Mouse (Mus musculus): Measurements from ENCODE around the gene Tbxas1.

The Tbxas1 gene

DNA sequence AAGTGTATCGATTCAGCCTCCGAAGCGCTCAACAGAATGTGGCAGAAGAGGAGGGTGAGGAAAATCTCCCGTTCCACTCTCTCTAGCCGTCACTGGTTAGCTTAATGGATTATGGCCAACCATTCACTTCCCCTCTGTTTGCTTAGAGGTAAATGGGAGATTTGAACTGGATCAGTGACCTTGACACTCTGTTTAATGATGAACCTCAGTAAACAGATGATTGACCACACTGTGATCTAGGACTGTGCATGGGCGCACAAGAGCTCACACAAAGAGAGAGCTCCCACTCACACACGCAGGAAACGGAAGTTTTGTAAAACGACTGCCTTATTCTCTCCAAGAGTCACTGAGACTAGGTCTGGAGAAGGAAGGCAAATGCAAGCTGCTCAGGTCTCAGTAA, 84.3 kb downstream of the Tbxas1 start:
- no peak for DNase-seq (ENCODE audit: low read depth, low spot score)

DNA sequence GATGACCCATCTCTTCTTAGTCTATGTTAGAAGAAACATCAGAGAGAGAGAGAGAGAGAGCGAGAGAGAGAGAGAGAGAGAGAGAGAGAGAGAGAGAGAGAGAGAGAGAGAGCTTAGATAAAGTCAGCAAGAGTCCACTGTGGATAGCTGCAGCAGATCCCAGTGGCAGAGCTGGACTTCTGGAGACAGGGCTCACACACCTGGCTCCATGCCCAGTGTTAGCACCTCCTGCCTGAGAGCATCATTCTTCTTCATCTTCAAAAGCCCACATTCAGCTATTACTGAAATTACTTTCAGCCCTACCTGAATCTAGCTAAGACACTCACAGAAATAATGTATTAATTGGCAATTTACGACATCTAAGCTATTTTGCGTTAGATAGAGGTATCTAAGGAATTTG, 85.2 kb downstream of the Tbxas1 start:
- DNase-seq (ENCODE audit: low read depth, low spot score) = no peak

DNA sequence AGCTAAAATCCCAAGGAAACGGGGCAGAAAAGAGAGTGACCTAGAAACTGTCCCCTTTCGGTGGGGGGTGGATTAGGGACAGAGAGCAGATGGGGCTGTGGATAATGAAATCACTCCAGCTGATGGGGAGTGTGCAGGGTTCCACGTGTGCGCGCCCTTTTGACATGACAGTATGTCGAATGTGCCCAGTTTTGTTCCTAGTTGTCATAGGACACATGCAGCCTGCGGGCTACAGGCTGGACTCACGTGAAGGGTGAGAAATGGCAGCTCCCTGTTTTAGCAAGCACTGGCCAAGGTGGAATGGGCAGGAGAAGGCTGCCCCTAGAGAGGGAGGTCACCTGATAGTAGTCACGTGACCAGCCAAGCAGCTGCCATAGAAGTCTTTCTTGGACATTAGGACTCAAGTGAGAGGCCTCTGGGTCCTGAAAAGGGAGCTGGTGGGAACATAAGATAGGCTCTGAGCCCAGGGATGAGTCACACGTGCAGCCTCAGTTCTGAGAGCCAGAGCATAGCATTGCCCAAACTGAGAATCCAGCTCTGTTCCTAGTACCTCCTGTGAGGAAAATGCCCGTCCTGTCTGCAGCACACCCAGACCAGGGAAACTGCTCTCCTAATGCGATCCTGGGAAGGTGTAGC, 85.7 kb downstream of the Tbxas1 start:
- no peak for DNase-seq (ENCODE audit: low read depth, low spot score)

DNA sequence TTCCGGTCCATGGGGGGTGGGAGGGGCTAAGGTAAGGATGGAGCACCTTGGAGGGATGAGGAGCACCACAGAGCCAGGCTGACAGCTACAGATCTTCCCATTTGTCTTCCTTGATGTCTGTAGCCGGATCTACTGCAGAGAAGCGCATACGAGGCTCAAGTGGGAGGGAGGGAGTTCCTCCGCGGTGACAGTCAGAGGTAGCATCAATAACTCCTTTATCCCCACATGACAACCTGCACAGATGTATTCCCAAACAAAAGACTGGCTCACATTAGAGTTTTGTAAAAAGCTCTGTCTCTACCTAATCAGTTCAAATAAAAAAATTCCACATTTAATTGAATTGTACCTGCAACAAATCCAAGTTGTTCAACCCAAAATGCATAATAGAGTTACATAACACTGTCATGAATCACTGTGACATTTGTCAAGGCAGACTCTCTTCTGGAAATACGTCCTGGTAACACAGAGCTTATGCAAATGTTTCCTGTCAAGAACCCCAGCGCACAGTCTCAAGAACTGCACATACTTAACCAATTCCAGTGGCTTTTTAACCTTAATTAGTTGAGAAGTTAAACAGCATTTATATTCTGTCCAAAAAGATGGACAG, 86.3 kb downstream of the Tbxas1 start:
- DNase-seq (ENCODE audit: low read depth, low spot score) = no peak

DNA sequence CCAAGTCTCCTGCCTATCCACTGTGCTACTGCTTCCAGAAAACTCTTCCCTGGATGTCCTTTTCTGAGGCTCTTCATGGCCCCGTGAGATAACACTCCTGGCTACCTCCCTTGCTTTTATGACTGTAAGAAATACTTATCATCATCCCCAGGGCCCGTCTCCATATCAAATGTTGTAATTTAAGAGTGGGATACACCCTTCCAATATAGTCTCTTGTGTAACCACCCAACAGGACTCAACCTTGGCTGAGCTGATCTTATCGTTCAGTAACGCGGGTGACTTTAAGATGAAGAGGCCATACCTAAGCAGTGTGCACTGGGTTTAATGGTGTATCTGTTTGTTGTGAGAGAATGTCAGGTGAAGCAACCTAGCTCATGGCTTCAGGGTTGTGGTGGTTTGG, 91.6 kb downstream of the Tbxas1 start:
- DNase-seq (ENCODE audit: low read depth, low spot score) = no peak

DNA sequence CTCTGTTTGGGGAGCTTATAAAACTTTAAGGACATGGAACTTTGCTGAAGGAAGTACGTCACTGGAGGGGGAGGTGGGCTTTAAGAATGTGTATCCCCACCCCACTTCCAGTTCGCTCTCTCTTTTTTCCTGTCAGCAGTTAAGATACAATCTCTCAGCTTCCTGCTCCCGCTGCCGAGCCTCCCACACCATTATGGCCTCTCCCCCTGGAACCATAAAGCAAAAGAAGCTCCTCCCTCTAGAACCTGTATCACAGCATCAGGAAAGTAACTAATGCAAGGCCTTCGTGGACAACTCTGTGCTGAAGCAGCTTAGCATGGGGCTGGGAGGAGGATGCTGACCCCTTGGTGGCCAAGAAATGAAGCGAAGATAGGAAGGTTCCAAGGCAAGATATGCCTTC, 92.1 kb downstream of the Tbxas1 start:
- no peak for DNase-seq (ENCODE audit: low read depth, low spot score)

DNA sequence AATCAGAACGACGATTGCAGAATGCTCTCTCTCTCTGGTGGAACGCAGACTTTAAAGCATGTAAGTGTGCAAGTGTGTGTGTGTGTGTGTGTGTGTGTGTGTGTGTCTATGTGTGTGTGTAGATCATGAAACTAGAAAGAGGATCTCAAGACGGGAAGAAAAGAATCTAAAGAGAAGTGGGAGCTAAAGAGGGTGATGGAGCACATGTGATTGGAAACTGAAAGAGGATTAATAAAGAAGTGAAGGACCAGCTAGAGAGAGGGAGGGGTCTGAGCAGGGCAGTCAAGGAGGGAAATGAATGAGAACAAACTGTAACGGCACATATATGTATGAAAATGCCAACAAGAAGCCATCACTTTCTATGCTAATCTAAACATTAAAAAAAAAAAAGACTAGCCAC, 92.8 kb downstream of the Tbxas1 start:
- no peak for DNase-seq (ENCODE audit: low read depth, low spot score)

DNA sequence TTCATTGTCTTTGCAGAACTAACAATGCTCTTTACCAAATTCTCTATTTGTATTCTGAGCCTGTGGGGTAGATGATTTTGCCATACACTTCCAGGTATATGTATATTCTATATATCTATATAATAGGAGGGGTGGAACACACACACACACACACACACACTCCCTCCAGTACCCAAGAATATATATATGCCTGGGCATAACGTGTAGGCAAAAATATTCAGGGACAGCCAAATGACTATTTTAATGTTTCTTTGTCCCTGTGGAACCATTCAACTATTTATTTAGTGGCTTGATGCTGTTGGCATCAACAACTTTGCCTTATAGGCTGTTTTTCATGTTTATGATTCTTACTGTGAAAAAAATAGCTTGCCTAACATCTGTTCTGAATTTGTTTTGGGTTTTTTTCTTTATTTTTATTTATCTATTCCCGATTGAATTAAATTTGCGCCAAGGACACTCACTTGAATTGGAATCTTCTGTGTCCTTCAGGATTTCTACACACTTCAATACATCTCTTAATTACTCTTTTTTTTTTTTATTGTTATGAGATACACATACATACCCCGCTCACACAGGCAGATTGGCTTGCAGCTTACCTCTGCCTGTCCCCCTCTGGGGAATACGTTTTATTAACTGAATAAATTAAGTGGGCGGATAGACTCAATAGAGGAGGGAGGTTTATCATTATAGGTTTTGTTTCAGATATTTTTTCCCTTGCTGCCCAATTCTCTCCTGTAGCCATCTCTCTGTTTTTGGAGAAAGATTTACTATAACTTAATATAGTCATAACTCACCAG, 94.9 kb downstream of the Tbxas1 start:
- DNase-seq (ENCODE audit: low read depth, low spot score) = no peak

DNA sequence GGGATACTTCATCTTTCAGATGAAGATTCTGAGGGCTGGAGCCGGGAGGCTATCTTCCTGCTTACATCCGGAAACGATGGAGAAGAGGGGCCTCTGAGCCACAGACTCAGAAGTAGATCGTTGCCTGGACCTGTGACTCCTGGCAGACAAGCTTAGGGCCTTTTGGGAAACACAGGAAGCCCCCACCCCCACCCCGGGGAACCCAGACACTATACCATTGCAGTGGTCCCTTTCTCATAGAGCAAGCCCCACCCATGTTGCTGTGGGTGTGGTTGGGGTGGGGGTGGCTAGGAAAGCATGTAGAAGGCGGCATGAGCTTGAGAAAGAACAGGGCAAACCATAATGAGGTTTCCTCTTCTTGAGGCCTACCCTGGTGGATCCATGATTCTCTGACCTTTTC, 95.6 kb downstream of the Tbxas1 start:
- no peak for DNase-seq (ENCODE audit: low read depth, low spot score)

DNA sequence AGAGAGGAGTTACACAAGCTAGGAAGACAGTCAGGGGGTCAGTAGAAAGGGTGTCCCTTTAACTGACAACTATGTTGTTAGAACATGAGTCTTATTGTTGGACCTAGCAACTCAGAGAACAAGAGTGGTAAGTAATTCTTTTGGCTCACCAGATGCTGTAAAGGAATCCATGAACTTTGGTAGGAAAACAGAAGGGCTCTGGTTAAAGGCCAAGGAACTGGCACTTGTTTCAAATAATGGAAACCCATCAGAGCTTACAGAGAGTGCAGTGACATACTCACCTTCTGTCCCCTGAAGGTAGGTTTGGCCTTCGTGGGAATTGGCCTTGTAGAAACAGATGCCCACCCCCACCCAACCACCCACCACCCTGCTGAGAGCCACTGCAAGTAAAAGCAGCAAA, 97.6 kb downstream of the Tbxas1 start:
- no peak for DNase-seq (ENCODE audit: low read depth, low spot score)

DNA sequence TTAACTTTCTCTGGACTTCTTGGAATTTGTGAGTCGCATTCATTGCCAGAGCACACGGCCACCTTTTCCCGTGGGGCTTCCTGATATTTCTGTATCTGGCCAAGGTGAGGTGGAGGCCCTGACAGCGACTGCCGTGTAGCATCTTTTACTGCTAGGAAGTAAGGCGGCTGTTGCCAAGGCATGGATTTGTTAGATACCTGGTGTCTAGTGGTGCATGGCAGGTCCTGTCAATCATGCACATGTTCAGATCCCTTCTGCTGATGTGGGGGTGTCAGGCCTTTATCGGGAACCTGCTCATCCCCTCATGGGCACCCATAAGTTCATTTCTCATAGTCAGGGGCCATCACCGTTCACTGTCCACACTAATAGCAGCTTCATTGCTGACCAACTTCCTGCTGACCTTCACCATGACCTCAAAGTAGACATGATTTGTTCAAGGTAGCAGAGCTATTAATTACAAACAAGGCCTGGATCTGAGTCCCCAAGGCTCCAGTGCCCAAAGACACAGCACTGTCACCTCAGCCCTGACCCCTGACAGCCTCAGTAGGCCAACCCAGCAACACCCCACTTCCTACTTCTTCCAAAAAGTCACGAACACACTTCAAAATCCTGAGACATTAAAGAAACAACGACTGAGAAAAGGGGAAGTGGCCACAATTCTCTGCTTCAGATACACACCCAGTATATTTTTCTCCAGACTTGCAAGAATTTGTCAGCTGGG, 98.4 kb downstream of the Tbxas1 start:
- no peak for DNase-seq (ENCODE audit: low read depth, low spot score)

DNA sequence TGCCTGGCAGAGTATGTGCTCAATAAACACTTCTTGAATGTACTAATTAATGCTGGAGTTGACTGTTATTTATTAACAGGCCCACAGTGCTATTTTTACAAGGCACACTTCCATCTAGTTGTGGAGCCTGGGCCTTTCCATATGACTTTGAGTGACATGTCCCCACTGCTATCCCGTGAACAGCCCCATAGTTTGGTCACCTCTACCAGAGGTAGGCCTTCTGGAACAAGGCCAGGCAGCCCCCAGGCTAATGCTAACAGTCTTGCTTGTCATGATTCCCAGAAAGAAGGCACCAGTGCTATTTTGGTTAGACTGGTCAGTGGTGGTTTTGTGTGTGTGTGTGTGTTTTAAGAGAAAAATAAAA, 98.9 kb downstream of the Tbxas1 start:
- DNase-seq (ENCODE audit: low read depth, low spot score) = no peak

DNA sequence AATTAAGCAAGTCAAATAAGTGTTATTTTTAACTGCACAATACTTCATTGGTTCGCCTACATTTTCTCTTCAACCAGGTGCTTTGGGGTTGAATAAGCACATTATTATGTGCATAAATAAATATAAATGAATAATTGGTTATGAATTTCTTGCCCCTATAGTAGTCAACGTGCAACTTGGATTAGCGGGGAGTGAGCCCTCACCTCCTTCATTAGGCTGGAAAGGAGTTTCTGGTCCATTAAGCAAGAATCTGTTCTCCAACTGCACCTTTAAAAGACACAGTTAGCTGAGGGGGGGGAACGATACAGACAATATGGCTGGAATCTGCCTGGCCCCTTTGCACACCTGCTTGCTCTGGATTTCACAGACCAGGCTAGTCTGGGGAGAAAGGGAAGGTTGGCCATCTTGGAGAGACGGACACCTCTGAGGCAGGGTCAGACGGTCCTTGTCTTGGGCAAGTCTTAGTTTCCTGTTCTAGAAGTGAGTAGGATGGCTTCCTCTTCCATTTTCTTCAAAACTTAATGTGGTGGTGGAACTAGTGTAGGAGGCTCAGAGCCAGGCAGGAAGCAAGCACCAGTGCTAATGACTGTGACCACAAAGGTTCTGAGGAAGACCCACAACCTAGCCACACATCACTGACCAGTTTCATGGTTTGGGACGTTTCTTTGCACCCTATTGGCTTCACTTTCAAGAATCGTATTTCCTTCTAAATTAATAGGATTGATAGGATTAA, 99.5 kb downstream of the Tbxas1 start:
- no peak for DNase-seq (ENCODE audit: low read depth, low spot score)

DNA sequence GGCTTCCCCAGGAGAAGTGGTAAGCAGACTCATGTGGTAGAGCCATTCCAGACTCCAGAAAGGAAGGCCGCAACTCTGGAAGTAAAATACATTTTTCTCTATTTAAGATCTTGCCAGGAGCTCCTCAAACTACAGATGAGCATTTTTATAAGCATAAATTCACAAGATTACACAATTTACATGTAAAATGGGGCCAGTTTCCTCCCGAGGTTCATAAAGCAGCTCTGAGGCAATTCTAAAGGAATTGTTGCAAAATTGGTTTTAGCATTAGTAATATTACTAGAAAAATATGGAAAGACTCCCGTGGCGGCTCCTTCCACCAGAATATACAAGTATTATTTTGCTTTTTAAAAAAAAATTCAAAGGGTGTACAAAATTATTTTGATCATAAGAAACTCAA, 100.7 kb downstream of the Tbxas1 start:
- no peak for DNase-seq (ENCODE audit: low read depth, low spot score)

DNA sequence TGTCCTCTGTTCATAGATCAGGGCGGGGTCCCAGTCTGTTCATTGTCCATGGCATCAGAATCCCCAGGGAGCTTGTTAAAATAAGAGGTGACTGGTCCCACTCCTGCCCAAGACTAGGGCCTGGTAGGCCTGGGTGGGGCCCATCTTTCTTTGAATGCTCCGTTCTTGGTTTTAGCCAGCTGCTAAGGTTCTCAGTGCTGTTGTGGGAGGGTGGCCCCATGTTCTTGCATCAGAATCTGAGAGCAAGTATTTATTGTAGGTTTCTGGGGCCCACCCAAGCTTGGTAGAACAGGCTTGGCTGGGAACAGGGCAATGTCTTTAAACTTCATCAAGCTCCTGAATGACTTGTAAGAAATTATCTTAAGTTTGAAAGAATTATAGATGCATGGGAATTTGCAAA, 101.2 kb downstream of the Tbxas1 start:
- DNase-seq (ENCODE audit: low read depth, low spot score) = no peak

DNA sequence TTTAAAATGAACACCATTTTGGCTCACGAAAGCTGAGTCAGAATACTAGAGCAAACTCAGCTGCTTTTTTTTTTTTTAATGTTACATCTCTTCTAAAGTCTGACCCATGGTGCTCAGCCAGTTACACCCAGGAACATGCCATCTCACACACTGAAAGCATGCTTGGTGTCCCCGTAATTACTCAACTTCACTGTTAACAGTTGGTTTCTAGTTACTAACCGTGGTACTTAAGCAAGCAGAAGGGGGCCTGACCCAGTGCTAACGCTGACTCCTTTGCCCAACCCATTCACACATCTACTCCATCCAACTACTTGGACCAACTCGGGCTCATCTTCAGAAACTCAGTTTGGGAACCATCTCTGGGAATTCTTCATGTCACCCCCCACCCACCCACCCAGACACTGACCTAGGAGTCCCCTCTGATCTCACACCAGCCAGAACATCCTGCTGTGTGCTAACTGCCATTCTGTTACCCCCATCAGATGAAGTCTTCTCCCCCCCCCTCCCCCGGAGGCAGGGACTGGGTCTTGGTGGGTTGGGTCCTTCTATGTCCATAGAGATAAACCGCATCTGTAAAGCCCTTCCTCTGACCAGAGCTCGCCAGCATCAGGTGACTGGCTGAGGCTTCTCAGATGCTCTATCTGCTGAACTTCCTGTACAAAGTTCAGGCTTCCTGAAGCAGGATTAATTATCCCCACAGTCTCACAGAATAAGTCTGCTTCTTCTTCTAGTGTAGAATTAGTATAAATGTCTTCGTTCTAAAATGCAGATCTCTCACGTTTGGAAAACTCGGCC, 105.9 kb downstream of the Tbxas1 start:
- no peak for DNase-seq (ENCODE audit: low read depth, low spot score)

DNA sequence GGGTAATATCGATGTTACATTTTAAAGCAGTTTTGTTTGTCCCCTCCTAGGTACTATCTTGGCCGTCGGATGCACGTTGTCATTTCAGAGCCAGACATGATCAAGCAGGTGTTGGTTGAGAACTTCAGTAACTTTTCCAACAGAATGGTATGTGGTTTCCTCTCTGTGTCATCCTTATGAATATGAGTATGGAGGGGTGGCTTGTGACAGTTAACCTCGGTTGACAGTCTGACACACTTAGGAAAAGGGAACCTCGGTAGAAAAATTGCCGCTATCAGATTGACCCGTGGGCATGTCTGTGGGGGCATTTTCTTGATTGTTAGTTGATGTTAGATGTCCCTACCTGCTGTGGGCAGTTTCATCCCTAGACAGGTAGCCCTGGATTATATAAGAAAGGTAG, 106.9 kb downstream of the Tbxas1 start:
- no peak for DNase-seq (ENCODE audit: low read depth, low spot score)

DNA sequence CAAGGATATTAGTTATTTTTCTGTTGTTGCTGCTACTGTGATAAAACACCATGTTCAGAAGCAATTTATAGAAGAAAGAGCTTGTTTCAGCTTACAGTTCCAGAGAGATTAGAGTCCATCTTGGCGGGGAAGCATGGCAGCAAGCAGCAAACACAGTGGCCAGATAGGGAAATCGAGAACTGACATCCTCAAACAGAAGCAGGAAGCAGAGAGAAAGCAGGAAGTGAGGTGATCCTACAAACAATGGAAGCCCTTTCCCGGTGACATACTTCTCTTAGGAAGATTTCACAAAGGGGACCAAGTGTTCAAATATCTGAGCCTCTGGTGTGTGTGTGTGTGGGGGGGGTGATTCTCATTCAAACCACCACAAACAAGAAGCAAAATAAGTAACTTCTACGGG, 107.5 kb downstream of the Tbxas1 start:
- no peak for DNase-seq (ENCODE audit: low read depth, low spot score)

DNA sequence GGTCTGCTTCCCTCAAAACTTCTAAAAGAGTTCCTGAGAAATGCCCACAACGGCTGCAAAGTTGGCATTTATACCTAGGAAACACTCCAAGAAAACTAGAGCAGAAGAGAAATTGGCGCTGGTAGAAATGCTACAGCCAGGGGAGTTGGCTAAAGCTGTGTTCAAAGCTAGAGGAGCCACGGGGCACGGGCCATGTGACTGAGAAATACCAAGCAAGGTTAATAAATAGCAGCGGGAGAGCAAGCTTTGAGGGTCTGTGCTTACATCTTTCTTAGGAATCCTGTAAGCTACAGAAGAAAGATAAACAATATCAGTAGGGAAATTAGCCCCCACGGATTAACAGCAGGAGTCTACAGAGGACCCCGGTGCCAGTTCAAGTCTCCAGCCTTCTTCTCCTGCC, 107.9 kb downstream of the Tbxas1 start:
- DNase-seq (ENCODE audit: low read depth, low spot score) = no peak

DNA sequence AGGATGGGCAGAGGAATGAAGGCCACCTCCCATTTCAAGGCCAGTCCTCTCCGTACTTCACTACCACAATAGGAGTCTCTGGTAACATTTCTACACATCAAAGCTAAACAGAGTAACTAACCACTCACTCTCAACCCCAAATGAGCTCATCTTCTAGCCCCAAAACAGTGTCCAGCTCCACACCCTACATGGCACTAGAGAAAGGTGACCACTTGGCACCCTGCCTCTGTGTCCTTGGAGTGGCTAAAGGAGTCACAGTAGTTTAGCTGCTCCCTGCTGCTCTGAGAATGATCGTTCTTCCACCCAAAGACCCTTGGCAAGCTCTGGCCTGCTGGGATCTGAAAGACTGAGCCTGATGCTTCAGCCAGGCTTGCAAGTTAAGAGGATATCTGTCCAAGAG, 109.4 kb downstream of the Tbxas1 start:
- DNase-seq (ENCODE audit: low read depth, low spot score) = no peak

DNA sequence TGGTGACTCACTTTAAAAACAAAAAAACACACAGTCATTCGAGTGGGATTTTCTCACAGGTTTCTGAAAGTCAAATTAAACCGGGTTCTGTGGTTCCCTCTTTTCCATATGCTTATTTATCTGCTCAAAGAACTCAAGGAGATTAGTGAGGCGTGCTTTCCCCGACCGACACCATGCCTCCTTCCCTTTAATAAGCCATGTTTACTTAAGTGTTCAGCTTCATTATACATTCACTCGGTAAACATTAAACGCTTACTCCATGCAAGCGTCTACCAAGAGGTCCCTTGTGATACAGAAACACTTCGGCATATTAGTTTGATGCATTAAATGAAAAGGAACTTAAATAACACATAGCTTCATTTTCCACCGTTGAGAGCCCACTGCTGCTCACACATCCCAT, 111.4 kb downstream of the Tbxas1 start:
- DNase-seq (ENCODE audit: low read depth, low spot score) = no peak
